Mouse (Mus musculus) embryo, embryonic 9.5 days (tissue): ENCODE measurements around the gene Arid2.
"Not testable (repeated sequence)": the region's sequence is repeated elsewhere in the genome, so short reads cannot be mapped to it uniquely, and the experiment has no call there.

Experiments
- DNase-seq: peaks from one replicate; pipeline ENCODE4 v3.0.0-alpha.2; 2017; ENCODE audit errors: extremely low spot score

Arid2 gene

GRCm38 (mm10) chr15:96418161-96418560 lies 130.8 kb downstream of the Arid2 start:
- DNase-seq, result no peak

DNA sequence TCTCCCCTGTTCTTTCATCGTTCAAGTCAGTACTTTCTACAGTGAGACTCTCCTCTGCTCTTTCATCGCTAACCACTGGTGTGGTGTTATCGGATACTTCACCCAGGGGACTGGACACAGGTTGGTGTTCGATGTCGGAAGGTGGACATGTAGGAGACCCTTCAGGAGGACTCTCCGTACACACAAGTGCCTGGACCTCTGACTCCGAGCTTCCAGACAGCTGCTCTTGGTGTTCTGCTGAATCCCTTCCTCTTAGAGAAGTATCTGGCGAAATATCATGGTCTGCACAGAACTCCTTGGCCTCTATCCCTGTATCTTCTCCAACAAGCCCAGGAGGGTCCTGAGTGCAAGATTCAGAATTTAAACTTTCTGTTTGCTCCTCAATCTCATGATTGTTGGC lies 132.6 kb downstream of the Arid2 start:
- DNase-seq, result no peak

- no peak for DNase-seq
Measured at GRCm38 (mm10) chr15:96434202-96434601, 146.9 kb downstream of the Arid2 start.

- not testable (repeated sequence) for DNase-seq
Measured at GRCm38 (mm10) chr15:96441480-96441879, 154.2 kb downstream of the Arid2 start.

DNA sequence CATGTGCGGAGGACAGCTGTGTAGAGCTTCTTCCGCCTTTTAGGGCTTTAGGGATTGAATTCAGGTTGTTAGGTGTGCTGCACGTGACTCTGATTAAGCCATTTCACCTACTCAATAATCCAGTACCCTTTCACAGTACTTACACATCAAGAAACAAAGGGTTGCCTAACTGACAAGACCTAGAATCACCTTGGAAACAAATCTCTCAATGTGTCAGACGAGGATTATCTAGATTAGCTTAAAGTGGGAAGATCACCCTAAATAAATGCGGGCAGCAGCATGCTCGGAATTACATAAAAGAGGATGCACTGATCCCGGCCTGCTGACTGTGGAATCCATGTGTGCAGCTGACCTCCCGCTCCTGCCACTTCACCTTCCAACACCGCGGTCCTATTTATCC lies 159.5 kb downstream of the Arid2 start:
- no peak for DNase-seq

DNA sequence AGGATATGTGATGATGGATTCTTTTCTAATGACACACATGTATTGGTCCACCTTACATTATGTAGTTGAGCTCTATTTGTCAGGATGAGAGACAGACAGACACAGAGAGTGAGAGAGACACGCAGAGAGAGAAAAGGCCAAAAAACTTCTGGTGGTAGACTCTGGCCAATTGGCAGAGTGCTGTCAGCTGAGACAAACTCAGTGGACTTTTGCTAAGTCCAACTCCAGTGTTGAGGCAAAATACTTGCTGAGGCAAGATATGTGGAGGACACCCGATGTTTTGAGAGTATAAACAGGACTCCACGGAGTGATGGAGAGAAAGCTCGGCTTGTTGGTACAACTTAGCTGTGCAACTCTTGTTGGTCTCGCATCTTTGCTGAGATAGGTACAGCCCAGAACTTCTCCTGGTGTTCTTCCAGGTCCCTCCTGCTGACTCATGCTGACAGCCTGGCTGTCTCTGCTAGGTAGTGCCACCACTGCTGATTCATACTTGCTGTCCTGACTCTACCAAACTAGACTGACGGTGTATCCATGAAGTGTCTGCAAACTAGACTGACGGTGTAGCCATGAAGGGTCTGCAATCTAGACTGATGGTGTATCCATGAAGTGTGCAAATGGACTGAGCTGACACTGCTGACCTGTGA lies 161.5 kb downstream of the Arid2 start:
- DNase-seq, result no peak

GRCm38 (mm10) chr15:96453346-96453745 lies 166.0 kb downstream of the Arid2 start:
- DNase-seq, result no peak
